In genomic region chr13:119727608-119728387, GRCm38 (mm10) we compare ENCODE assay signal across 16 mouse cellular contexts. TPM values are rescaled to one million over a fixed set of nuclear protein-coding genes. Genes with fewer than 3 reads are reported as not detected.
DNase-seq lines count a peak whose midpoint lies in the region; ATAC-seq and TF ChIP-seq lines count a peak whose summit lies in the region.
"Had no signal": no experiment of that assay in that cellular context is flagged by ENCODE, and none has a peak within 500 bp of the region (broad histone marks: within the 10 kb centered on the region; RNA-seq: fewer than 3 reads in every experiment).

No protein-coding gene starts in this region.

- DNase-seq in kidney, postnatal 14 days, result no peak
- peak; percentile 30 for DNase-seq in right cerebral cortex, postnatal 14 days
- no peak for DNase-seq in right cerebral cortex, postnatal 36 days (ENCODE audit: low spot score in 2 of 2)
- no peak for DNase-seq in stomach, postnatal 0 days (ENCODE audit: low spot score)
- DNase-seq in thymus, postnatal 10 days (ENCODE audit: low spot score in 2 of 2), result no peak
- DNase-seq: adrenal gland, adult 2 months; cerebellum, adult 18-20 months; gastrocnemius, postnatal 36 days; layer of hippocampus, adult 9-11 months; thymus, postnatal 36 days had no signal

- H3K4me3 ChIP-seq in forebrain, embryonic 13.5 days, result no peak overlapping the region
- H3K4me3 ChIP-seq in forebrain, embryonic 16.5 days (replicated peaks; ENCODE audit: low read length), result no peak overlapping the region
- no peak overlapping the region for H3K4me3 ChIP-seq in kidney, embryonic 16.5 days (ENCODE audit: low read length)
- H3K4me3 ChIP-seq in stomach, postnatal 0 days (ENCODE audit: low read depth, low read length), result no peak overlapping the region
- H3K4me3 ChIP-seq: embryonic facial prominence, embryonic 13.5 days had no signal

- H3K9ac ChIP-seq in forebrain, embryonic 13.5 days, result no peak overlapping the region
- no peak overlapping the region for H3K9ac ChIP-seq in forebrain, embryonic 16.5 days (replicated peaks; ENCODE audit: low read depth, low read length)
- H3K9ac ChIP-seq in kidney, embryonic 16.5 days (replicated peaks; ENCODE audit: low read length), result no peak overlapping the region
- 0 out of 2 replicates have a peak overlapping the region, but pooled peaks have one; percentile 13 for H3K9ac ChIP-seq in stomach, postnatal 0 days (ENCODE audit: low read length)
- H3K9ac ChIP-seq: embryonic facial prominence, embryonic 13.5 days; liver, embryonic 14.5 days had no signal

- H3K27me3 ChIP-seq in forebrain, embryonic 13.5 days, result no peaks in the 10 kb centered on the region
- no peaks in the 10 kb centered on the region for H3K27me3 ChIP-seq in forebrain, embryonic 16.5 days (replicated peaks; ENCODE audit: control insufficient read depth, insufficient read depth, low read length)
- H3K27me3 ChIP-seq in kidney, embryonic 16.5 days (ENCODE audit: insufficient read depth, low read length), result no peaks in the 10 kb centered on the region
- no peaks in the 10 kb centered on the region for H3K27me3 ChIP-seq in stomach, postnatal 0 days (ENCODE audit: control insufficient read depth, insufficient read depth, low read length)
- H3K27me3 ChIP-seq: embryonic facial prominence, embryonic 13.5 days had no signal

- H3K36me3 ChIP-seq in forebrain, embryonic 13.5 days (ENCODE audit: poor library complexity, severe bottlenecking), result peaks cover 6% of the 10 kb centered on the region; the same call in 1 of the 2 replicates
- no peaks in the 10 kb centered on the region for H3K36me3 ChIP-seq in forebrain, embryonic 16.5 days (ENCODE audit: control insufficient read depth, insufficient read depth)
- no peaks in the 10 kb centered on the region for H3K36me3 ChIP-seq in kidney, embryonic 16.5 days (ENCODE audit: insufficient read depth, low read length)
- H3K36me3 ChIP-seq in stomach, postnatal 0 days (ENCODE audit: control insufficient read depth, insufficient read depth, low read length), result no peaks in the 10 kb centered on the region
- H3K36me3 ChIP-seq: embryonic facial prominence, embryonic 13.5 days had no signal

- no peaks in the 10 kb centered on the region for H3K9me3 ChIP-seq in forebrain, embryonic 13.5 days (replicated peaks)
- H3K9me3 ChIP-seq in forebrain, embryonic 16.5 days (ENCODE audit: control insufficient read depth, low read length), result no peaks in the 10 kb centered on the region
- no peaks in the 10 kb centered on the region for H3K9me3 ChIP-seq in kidney, embryonic 16.5 days (ENCODE audit: low read length)
- no peaks in the 10 kb centered on the region for H3K9me3 ChIP-seq in stomach, postnatal 0 days (ENCODE audit: control insufficient read depth, low read length)
- H3K9me3 ChIP-seq: embryonic facial prominence, embryonic 13.5 days had no signal

- no peak overlapping the region for H3K4me2 ChIP-seq in forebrain, embryonic 13.5 days
- no peak overlapping the region for H3K4me2 ChIP-seq in forebrain, embryonic 16.5 days (ENCODE audit: low read length)
- H3K4me2 ChIP-seq in kidney, embryonic 16.5 days (replicated peaks; ENCODE audit: low read depth, low read length), result no peak overlapping the region
- H3K4me2 ChIP-seq in stomach, postnatal 0 days (replicated peaks; ENCODE audit: low read depth), result no peak overlapping the region
- H3K4me2 ChIP-seq: embryonic facial prominence, embryonic 13.5 days had no signal

- 0 out of 2 replicates have a peak, but pooled peaks have one; percentile 22 for ATAC-seq in forebrain, embryonic 13.5 days
- no peak for ATAC-seq in forebrain, embryonic 16.5 days
- ATAC-seq in kidney, embryonic 16.5 days (ENCODE audit: low FRiP score, low TSS enrichment), result peak; percentile 39; the same call in 1 of the 2 replicates
- ATAC-seq in stomach, postnatal 0 days (ENCODE audit: low FRiP score, low TSS enrichment), result no peak
- ATAC-seq: intestine, postnatal 0 days had no signal

- H3K27ac ChIP-seq in forebrain, embryonic 13.5 days, result no peak overlapping the region
- no peak overlapping the region for H3K27ac ChIP-seq in forebrain, embryonic 16.5 days (ENCODE audit: low read length)
- no peak overlapping the region for H3K27ac ChIP-seq in kidney, embryonic 16.5 days (ENCODE audit: low read length)
- no peak overlapping the region for H3K27ac ChIP-seq in stomach, postnatal 0 days (replicated peaks)
- H3K27ac ChIP-seq: embryonic facial prominence, embryonic 13.5 days; liver, embryonic 14.5 days had no signal

- TF ChIP-seq CTCF in stomach, postnatal 0 days (IDR thresholded peaks at IDR 0.05; ENCODE audit: low read depth), result no peak

- no peak for TF ChIP-seq EP300 in stomach, postnatal 0 days (optimal IDR thresholded peaks at IDR 0.05)

- no peaks in the 10 kb centered on the region; the same call in 1 of the 2 replicates for H3K4me1 ChIP-seq in forebrain, embryonic 13.5 days
- no peaks in the 10 kb centered on the region for H3K4me1 ChIP-seq in forebrain, embryonic 16.5 days (replicated peaks; ENCODE audit: control insufficient read depth, insufficient read depth, low read length)
- no peaks in the 10 kb centered on the region for H3K4me1 ChIP-seq in kidney, embryonic 16.5 days (ENCODE audit: insufficient read depth, low read length)
- no peaks in the 10 kb centered on the region for H3K4me1 ChIP-seq in stomach, postnatal 0 days (replicated peaks; ENCODE audit: control insufficient read depth, insufficient read depth)

- 63% methylated on average over 26 of the region's 26 CpGs for WGBS in forebrain, embryonic 13.5 days
- 67% methylated on average over 26 of the region's 26 CpGs for WGBS in forebrain, embryonic 16.5 days
- 63% methylated on average over 26 of the region's 26 CpGs for WGBS in kidney, embryonic 16.5 days
- 72% methylated on average over 26 of the region's 26 CpGs for WGBS in stomach, postnatal 0 days

RNA-seq across cellular contexts. Expression of gene Nim1k, which starts 27.9 kb away (rescaled TPM):
- polyA plus RNA-seq in forebrain, embryonic 13.5 days (2015; fragmentation: Nextera tagmentation; extraction: Ambion mirVana), result 4.2 and 4.8 TPM in 2 replicates
- polyA plus RNA-seq in forebrain, embryonic 16.5 days (2015; fragmentation: Nextera tagmentation; extraction: Ambion mirVana), result 7.4 and 8.0 TPM in 2 replicates
- polyA plus RNA-seq in kidney, embryonic 16.5 days (2015; fragmentation: Nextera tagmentation; extraction: Ambion mirVana), result 1.3 and 1.4 TPM in 2 replicates
- polyA plus RNA-seq in stomach, postnatal 0 days (2015; fragmentation: Nextera tagmentation; extraction: Ambion mirVana), result 0.53 TPM in 2 replicates

RNA-seq across cellular contexts. Expression of gene Hmgcs1, which starts 37.6 kb away (rescaled TPM):
- 322 and 362 TPM in 2 replicates for polyA plus RNA-seq in forebrain, embryonic 13.5 days (2015; fragmentation: Nextera tagmentation; extraction: Ambion mirVana)
- 461 and 470 TPM in 2 replicates for polyA plus RNA-seq in forebrain, embryonic 16.5 days (2015; fragmentation: Nextera tagmentation; extraction: Ambion mirVana)
- 202 and 204 TPM in 2 replicates for polyA plus RNA-seq in kidney, embryonic 16.5 days (2015; fragmentation: Nextera tagmentation; extraction: Ambion mirVana)
- polyA plus RNA-seq in stomach, postnatal 0 days (2015; fragmentation: Nextera tagmentation; extraction: Ambion mirVana), result 131 and 140 TPM in 2 replicates

Comparison
In these comparisons a context has a peak if more than half of its experiments do, and no peak if none do; other contexts are left out.
1. ATAC-seq: peak in forebrain, embryonic 13.5 days (single experiment) and kidney, embryonic 16.5 days (single experiment); none in forebrain, embryonic 16.5 days (single experiment) and stomach, postnatal 0 days (single experiment).